Mouse (Mus musculus) MEL (cell line): ENCODE measurements at regions not wholly inside any gene's neighbourhood (a gene's known extent, or its start where the extent isn't known, plus 50 kb on each side); places are given as distances from the start of the nearest gene placed in this dataset.

Experiments used
- CTCF ChIP-seq, 3 experiments: IDR thresholded peaks in 2 of 3; conservative IDR thresholded peaks in 1 of 3; 2 replicates each; pipeline ENCODE4 v1.5.1; 2011 to 2012; ENCODE audit warnings: low read length in 3 of 3, low read depth in 2 of 3, mild to moderate bottlenecking in 2 of 3, improper control_type of control experiment in 1 of 3, inconsistent platforms in 1 of 3, mixed read lengths in 1 of 3, moderate library complexity in 1 of 3; ENCODE audit not compliant: control insufficient read depth in 1 of 3, insufficient read depth in 1 of 3, poor library complexity in 1 of 3, severe bottlenecking in 1 of 3
- HCFC1 ChIP-seq: IDR thresholded peaks from 2 replicates; pipeline ENCODE4 v1.6.1; 2012; ENCODE audit warnings: low read depth, mild to moderate bottlenecking, inconsistent platforms, low read length, improper control_type of control experiment, moderate library complexity
- KAT2A ChIP-seq: conservative IDR thresholded peaks from 2 replicates; pipeline ENCODE4 v1.6.1; 2012; ENCODE audit warnings: low read depth, low read length, improper control_type of control experiment, inconsistent platforms
- MAZ ChIP-seq: IDR thresholded peaks from 2 replicates; pipeline ENCODE4 v1.6.1; 2012; ENCODE audit warnings: low read depth, mild to moderate bottlenecking, inconsistent platforms, low read length, improper control_type of control experiment
- NRF1 ChIP-seq: IDR thresholded peaks from 2 replicates; pipeline ENCODE4 v1.6.1; 2014; ENCODE audit warnings: low read depth, mild to moderate bottlenecking, inconsistent platforms, low read length, improper control_type of control experiment, moderate library complexity; ENCODE audit not compliant: poor library complexity, insufficient read depth, severe bottlenecking
- POLR2A ChIP-seq, 2 experiments: IDR thresholded peaks; 2 replicates each; pipeline ENCODE4 v1.6.1; 2011 to 2012; ENCODE audit warnings: low read length in 2 of 2, mild to moderate bottlenecking in 2 of 2, control low read depth in 1 of 2, improper control_type of control experiment in 1 of 2, low read depth in 1 of 2, moderate library complexity in 1 of 2; ENCODE audit not compliant: control insufficient read depth in 1 of 2, insufficient read depth in 1 of 2, poor library complexity in 1 of 2
- RCOR1 ChIP-seq: IDR thresholded peaks from 2 replicates; pipeline ENCODE4 v1.6.1; 2012; ENCODE audit warnings: low read depth, mild to moderate bottlenecking, inconsistent platforms, low read length, improper control_type of control experiment
- ZMIZ1 ChIP-seq: IDR thresholded peaks from 2 replicates; pipeline ENCODE4 v1.6.1; 2012; ENCODE audit warnings: low read depth, mild to moderate bottlenecking, inconsistent platforms, low read length, improper control_type of control experiment, moderate library complexity

- TF ChIP-seq POLR2A (IDR thresholded peaks at IDR 0.05; ENCODE audit: control insufficient read depth in 1 of 2, insufficient read depth in 1 of 2, low read depth in 1 of 2, low read length in 2 of 2, poor library complexity in 1 of 2) (no peak), KAT2A (no peak), CTCF (IDR thresholded peaks at IDR 0.05 in 2 of 3, conservative IDR thresholded peaks at IDR 0.05 in 1 of 3; ENCODE audit: control insufficient read depth in 1 of 3, insufficient read depth in 1 of 3, low read depth in 2 of 3, low read length in 3 of 3, poor library complexity in 1 of 3, severe bottlenecking in 1 of 3) (no peak), HCFC1 (no peak), NRF1 (no peak), ZMIZ1 (no peak), RCOR1 (no peak), MAZ (no peak)
Observed at GRCm38 (mm10) chr10:117518793-117519669, 110.3 kb upstream of the Cpm start.
